Mouse (Mus musculus) limb, embryonic 13.5 days (tissue): ENCODE data around the gene Gm17490. TPM values are rescaled to one million over a fixed set of nuclear protein-coding genes. Genes with fewer than 3 reads are reported as not detected.
A peak's percentile ranks its signal among the peaks of the same experiment; 100 is the strongest.

ENCODE experiments used
- ATAC-seq: fragments of 200-750 bp; cut with Nextera tagmentation; 2 replicates; pipeline ENCODE4 v1.8.0; 2017; ENCODE audit warnings: low read depth, moderate number of reproducible peaks, moderate TSS enrichment; ENCODE audit not compliant: low FRiP score
- H3K27ac ChIP-seq: fragments of 300-500 bp; sonication (generic); 2 replicates; pipeline ENCODE4 v1.5.1; 2015; ENCODE audit warnings: inconsistent platforms, mild to moderate bottlenecking, moderate library complexity
- H3K27me3 ChIP-seq: fragments of 300-500 bp; sonication (generic); 2 replicates; pipeline ENCODE4 v1.6.1; 2015; ENCODE audit warnings: mild to moderate bottlenecking, inconsistent platforms
- H3K36me3 ChIP-seq: fragments of 300-500 bp; sonication (generic); 2 replicates; pipeline ENCODE4 v1.6.1; 2015; ENCODE audit warnings: inconsistent platforms, mild to moderate bottlenecking, moderate library complexity
- H3K4me1 ChIP-seq: fragments of 300-500 bp; sonication (generic); 2 replicates; pipeline ENCODE4 v1.6.1; 2015; ENCODE audit warnings: inconsistent platforms
- H3K4me2 ChIP-seq: fragments of 300-500 bp; sonication (generic); replicated peaks from 2 replicates; pipeline ENCODE4 v1.6.1; 2015; ENCODE audit warnings: inconsistent platforms, mild to moderate bottlenecking, moderate library complexity
- H3K4me3 ChIP-seq: fragments of 300-500 bp; sonication (generic); 2 replicates; pipeline ENCODE4 v1.5.1; 2015; ENCODE audit warnings: moderate library complexity, mild to moderate bottlenecking, inconsistent platforms
- H3K9ac ChIP-seq: fragments of 300-500 bp; sonication (generic); 2 replicates; pipeline ENCODE4 v1.6.1; 2015; ENCODE audit warnings: mild to moderate bottlenecking, inconsistent platforms
- H3K9me3 ChIP-seq: fragments of 300-500 bp; sonication (generic); 2 replicates; pipeline ENCODE4 v1.6.1; 2016; ENCODE audit warnings: inconsistent platforms
- WGBS: fragments of 180-500 bp; shearing (Covaris S2); methylation state at CpG from one replicate; pipeline ENCODE4 v1.1.7; 2015; 5-methylcytosine and 5-hydroxymethylcytosine counted together
- polyA plus RNA-seq: library from polyadenylated mRNA; unstranded; fragments of >200 nt; fragmentation: Nextera tagmentation; extraction: Ambion mirVana; gene quantifications from 2 replicates; pipeline ENCODE4 v1.2.1, GENCODE M21; 2015

The Gm17490 gene
- polyA plus RNA-seq, 1 experiment from 2014 or later = not detected

- H3K36me3 ChIP-seq = peaks cover 15% of the 10 kb centered on the region
- no peaks in the 10 kb centered on the region for H3K27me3 ChIP-seq
- no peaks in the 10 kb centered on the region for H3K4me1 ChIP-seq
- no peak overlapping the region for H3K9ac ChIP-seq
- H3K4me3 ChIP-seq = no peak overlapping the region
- no peaks in the 10 kb centered on the region; the same call in 1 of the 2 replicates for H3K9me3 ChIP-seq
- 67% methylated on average over 6 of the region's 6 CpGs for WGBS
- ATAC-seq = peak; percentile 71
- no peak overlapping the region for H3K4me2 ChIP-seq
- H3K27ac ChIP-seq = no peak overlapping the region
These were observed 47.9 kb downstream of the Gm17490 start for GRCm38 (mm10) chr2:11578187-11578586.

Other genes starting within 250 kb of the Gm17490 start
- 16.5 and 17.8 TPM in 2 replicates for gene Pfkfb3, start 72.2 kb downstream of the Gm17490 start, polyA plus RNA-seq
- gene Rbm17, start 22.1 kb downstream of the Gm17490 start, polyA plus RNA-seq = 172 TPM in 2 replicates
- gene Il2ra, start 16.5 kb upstream of the Gm17490 start, polyA plus RNA-seq = not detected in 2 replicates
- gene Il15ra, start 79.0 kb upstream of the Gm17490 start, polyA plus RNA-seq = 1.6 and 2.1 TPM in 2 replicates
- gene Fbh1, start 151.3 kb upstream of the Gm17490 start, polyA plus RNA-seq = 132 and 144 TPM in 2 replicates
- 49.0 and 54.5 TPM in 2 replicates for gene Ankrd16, start 151.6 kb upstream of the Gm17490 start, polyA plus RNA-seq